Mouse (Mus musculus) ES-Bruce4 (cell line): ENCODE results near the gene Samd4b. TPM values are rescaled to one million over a fixed set of nuclear protein-coding genes. Genes with fewer than 3 reads are reported as not detected.

Experiments used
- H3K27ac ChIP-seq: 2 replicates; pipeline ENCODE4 v1.5.1; 2012; ENCODE audit warnings: low read length, inconsistent platforms; ENCODE audit not compliant: insufficient read depth
- H3K27me3 ChIP-seq: 2 replicates; pipeline ENCODE4 v1.6.1; 2012; ENCODE audit warnings: mild to moderate bottlenecking, low read length, inconsistent platforms; ENCODE audit not compliant: control insufficient read depth, poor library complexity, insufficient read depth, severe bottlenecking
- H3K36me3 ChIP-seq: 2 replicates; pipeline ENCODE4 v1.6.1; 2012; ENCODE audit warnings: inconsistent platforms, mild to moderate bottlenecking, low read length, moderate library complexity; ENCODE audit not compliant: control insufficient read depth, poor library complexity, insufficient read depth, severe bottlenecking
- H3K4me1 ChIP-seq: one replicate; pipeline ENCODE4 v1.8.1; 2011; ENCODE audit warnings: low read length; ENCODE audit not compliant: control insufficient read depth, insufficient read depth
- H3K4me3 ChIP-seq: 2 replicates; pipeline ENCODE4 v1.5.1; 2011; ENCODE audit warnings: low read depth, mild to moderate bottlenecking, low read length
- H3K9ac ChIP-seq: 2 replicates; pipeline ENCODE4 v1.6.1; 2012; ENCODE audit warnings: low read depth, mild to moderate bottlenecking, inconsistent platforms; ENCODE audit not compliant: poor library complexity, severe bottlenecking
- H3K9me3 ChIP-seq: replicated peaks from 2 replicates; pipeline ENCODE4 v1.6.1; 2012; ENCODE audit warnings: mild to moderate bottlenecking, low read length, inconsistent platforms; ENCODE audit not compliant: control insufficient read depth, poor library complexity, insufficient read depth, severe bottlenecking
- CTCF ChIP-seq: IDR thresholded peaks from one replicate; pipeline ENCODE4 v1.8.1; 2011; ENCODE audit warnings: low read depth, low read length
- EP300 ChIP-seq: IDR thresholded peaks from 2 replicates; pipeline ENCODE4 v1.6.1; 2011; ENCODE audit warnings: low read depth, low read length; ENCODE audit not compliant: insufficient read depth
- POLR2A ChIP-seq: IDR thresholded peaks from one replicate; pipeline ENCODE4 v1.8.1; 2011; ENCODE audit warnings: low read length; ENCODE audit not compliant: insufficient read depth
- polyA plus RNA-seq: library from polyadenylated mRNA; stranded (reverse); fragments of >200 nt; gene quantifications from 2 replicates; pipeline ENCODE4 v1.2.4, GENCODE M21; 2011; ENCODE audit warnings: low read depth; ENCODE audit not compliant: missing spikeins, insufficient read depth, insufficient read length

Gene Samd4b
- polyA plus RNA-seq, 1 experiment: 86.0 TPM

DNA sequence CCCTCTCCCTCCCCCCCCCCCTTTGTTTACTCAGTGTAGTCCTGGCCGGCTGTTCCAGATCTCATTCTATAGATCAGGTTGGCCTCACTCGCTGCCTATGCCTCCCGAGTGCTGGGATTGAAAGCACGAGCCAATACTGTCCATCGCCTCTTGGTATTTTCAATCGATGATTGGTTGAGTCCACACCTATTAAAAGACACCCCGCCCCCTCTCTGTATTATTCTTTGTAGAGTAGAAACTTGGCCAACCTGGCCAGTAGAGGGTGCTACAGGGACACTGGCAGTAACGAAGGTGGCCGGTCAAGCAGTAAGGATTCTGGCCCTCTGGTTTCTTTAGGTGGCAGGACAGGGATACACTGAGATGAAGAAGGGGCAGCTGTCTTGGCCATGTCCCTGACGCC lies 107.5 kb downstream of the Samd4b start:
- 0 out of 2 replicates have a peak overlapping the region, but pooled peaks have one; percentile 36 for H3K27ac ChIP-seq
- H3K9ac ChIP-seq: peak overlapping the region; percentile 49
- no peak for TF ChIP-seq POLR2A
- TF ChIP-seq CTCF: peak; percentile 78
- no peak for TF ChIP-seq EP300
- no peaks in the 10 kb centered on the region for H3K9me3 ChIP-seq
- no peaks in the 10 kb centered on the region for H3K27me3 ChIP-seq
- H3K4me3 ChIP-seq: peak overlapping the region; percentile 78
- H3K4me1 ChIP-seq: peaks cover 2% of the 10 kb centered on the region
- H3K36me3 ChIP-seq: no peaks in the 10 kb centered on the region

DNA sequence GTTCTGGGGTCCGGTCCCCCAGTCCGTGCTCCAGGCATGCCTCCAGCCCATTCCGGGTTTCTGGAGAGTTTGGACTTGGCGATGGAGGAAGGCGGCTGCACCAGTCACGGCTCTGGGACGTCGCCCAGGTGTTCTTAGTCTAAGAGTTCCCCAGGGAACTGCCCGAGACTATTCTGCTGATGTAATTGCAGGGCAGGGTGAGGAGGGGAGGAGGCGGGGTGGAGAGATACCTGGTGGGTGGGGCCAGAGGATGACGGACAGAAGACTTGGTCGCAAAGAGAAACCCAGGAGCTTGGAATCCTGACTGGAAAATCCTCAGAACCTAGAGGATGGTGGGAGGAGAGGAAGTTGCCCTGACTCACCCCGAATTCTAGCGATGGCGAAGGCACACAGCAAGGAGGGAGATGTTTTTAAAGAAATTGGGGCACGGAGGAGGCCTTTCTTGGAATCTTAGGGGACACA lies 109.9 kb downstream of the Samd4b start:
- Histone ChIP-seq H3K27ac (peak overlapping the region; percentile 66), H3K9ac (peak overlapping the region; percentile 34), H3K4me1 (peaks cover 2% of the 10 kb centered on the region), H3K27me3 (no peaks in the 10 kb centered on the region), H3K4me3 (peak overlapping the region; percentile 61), H3K9me3 (no peaks in the 10 kb centered on the region), H3K36me3 (no peaks in the 10 kb centered on the region)
- no peak for TF ChIP-seq CTCF
- TF ChIP-seq EP300: no peak
- peak; percentile 73 for TF ChIP-seq POLR2A

DNA sequence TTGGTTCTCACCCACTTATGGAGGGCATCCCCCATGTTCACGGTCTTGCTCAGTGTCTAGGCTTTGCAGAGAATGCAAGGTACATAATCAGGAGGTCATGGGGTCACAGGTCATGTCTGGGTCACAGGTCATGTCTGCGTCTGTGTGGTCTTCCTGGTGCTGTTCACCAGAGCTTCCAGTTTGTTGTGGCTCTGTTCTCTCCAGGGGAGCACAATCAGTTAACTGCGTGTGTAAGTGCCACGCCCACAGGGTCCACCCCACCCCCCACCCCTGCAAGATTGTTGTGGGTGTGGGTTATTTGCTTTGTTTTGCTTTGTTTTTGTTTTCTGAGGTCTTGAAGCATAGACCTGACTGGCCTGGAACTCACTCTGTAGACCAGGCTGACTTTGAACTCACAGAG lies 113.8 kb downstream of the Samd4b start:
- Histone ChIP-seq H3K36me3 (no peaks in the 10 kb centered on the region), H3K4me1 (peaks cover 5% of the 10 kb centered on the region), H3K27me3 (no peaks in the 10 kb centered on the region), H3K4me3 (no peak overlapping the region), H3K27ac (no peak overlapping the region), H3K9me3 (no peaks in the 10 kb centered on the region), H3K9ac (no peak overlapping the region)
- TF ChIP-seq POLR2A (no peak), CTCF (no peak), EP300 (peak; percentile 59; the same call in 1 of the 2 replicates)

DNA sequence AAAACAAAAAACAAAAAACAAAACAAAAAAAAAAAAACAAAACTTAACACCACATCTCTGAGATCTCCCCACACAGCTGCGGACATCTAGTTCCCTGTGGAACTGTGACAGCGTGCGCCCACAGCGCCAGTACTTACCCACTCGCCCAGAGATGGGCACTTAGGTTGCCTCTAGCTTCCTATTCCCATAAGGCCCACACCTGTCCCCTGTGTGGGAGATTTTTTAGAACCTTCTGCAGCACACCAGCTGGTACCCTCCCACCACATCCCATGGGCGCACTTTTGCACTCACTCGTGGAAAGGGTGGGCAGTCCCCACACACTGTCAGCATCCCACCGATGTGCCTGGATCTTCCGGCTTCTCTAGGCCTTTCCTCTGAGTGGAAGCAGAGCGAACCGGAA lies 115.1 kb downstream of the Samd4b start:
- TF ChIP-seq CTCF: no peak
- TF ChIP-seq EP300: no peak
- no peak for TF ChIP-seq POLR2A
- Histone ChIP-seq H3K4me3 (no peak overlapping the region), H3K36me3 (no peaks in the 10 kb centered on the region), H3K27me3 (no peaks in the 10 kb centered on the region), H3K4me1 (peaks cover 3% of the 10 kb centered on the region), H3K9ac (no peak overlapping the region), H3K9me3 (no peaks in the 10 kb centered on the region), H3K27ac (no peak overlapping the region)

DNA sequence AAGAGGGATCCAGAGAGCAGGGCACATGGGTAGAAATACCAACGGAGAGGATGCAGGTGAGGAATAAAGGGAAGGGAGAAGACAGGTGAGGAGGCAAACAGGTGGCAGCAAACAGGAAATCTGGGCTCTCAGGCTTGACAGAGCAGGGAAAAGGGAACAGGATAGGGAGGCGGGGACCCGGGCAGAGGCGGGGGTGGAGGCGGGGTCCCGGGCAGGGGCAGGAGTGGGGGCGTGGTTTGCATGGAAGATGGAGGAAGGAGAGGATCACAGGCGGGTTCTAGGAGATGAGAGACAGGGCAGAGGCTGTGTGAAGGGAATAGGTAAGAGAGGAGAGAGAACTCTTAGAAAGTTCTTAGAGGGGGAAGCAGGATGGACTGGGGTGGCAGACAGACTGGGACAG lies 119.1 kb downstream of the Samd4b start:
- TF ChIP-seq CTCF: no peak
- TF ChIP-seq EP300: no peak
- no peak for TF ChIP-seq POLR2A
- 0 out of 2 replicates have a peak overlapping the region, but pooled peaks have one; percentile 1 for H3K27ac ChIP-seq
- no peaks in the 10 kb centered on the region for H3K9me3 ChIP-seq
- no peaks in the 10 kb centered on the region for H3K36me3 ChIP-seq
- H3K27me3 ChIP-seq: no peaks in the 10 kb centered on the region
- H3K4me3 ChIP-seq: 0 out of 2 replicates have a peak overlapping the region, but pooled peaks have one; percentile 12
- H3K9ac ChIP-seq: no peak overlapping the region
- H3K4me1 ChIP-seq: peaks cover 3% of the 10 kb centered on the region

DNA sequence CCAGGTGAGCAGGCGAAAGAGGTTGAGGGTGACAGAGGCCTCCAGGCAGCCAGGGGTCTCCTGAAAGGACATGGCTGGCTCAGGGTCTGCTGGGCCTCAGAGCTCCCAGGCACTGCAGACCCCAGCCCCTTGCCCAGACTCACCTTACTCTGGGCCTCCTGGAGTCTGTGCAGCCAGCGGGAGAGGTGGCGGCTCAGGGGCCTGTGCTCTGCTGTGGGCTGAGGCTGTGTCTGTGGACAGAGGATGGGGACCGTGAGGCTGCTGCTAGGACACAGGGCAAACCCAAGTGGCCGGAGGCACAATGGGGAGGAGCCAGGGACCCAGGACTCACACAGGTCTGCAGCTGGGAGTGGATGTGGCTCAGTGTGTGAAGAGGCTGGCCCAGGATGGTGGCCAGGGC lies 120.6 kb downstream of the Samd4b start:
- no peak for TF ChIP-seq EP300
- TF ChIP-seq POLR2A: no peak
- TF ChIP-seq CTCF: no peak
- H3K4me1 ChIP-seq: peaks cover 3% of the 10 kb centered on the region
- H3K4me3 ChIP-seq: no peak overlapping the region
- no peak overlapping the region for H3K27ac ChIP-seq
- no peaks in the 10 kb centered on the region for H3K36me3 ChIP-seq
- no peak overlapping the region for H3K9ac ChIP-seq
- H3K27me3 ChIP-seq: no peaks in the 10 kb centered on the region
- H3K9me3 ChIP-seq: no peaks in the 10 kb centered on the region

DNA sequence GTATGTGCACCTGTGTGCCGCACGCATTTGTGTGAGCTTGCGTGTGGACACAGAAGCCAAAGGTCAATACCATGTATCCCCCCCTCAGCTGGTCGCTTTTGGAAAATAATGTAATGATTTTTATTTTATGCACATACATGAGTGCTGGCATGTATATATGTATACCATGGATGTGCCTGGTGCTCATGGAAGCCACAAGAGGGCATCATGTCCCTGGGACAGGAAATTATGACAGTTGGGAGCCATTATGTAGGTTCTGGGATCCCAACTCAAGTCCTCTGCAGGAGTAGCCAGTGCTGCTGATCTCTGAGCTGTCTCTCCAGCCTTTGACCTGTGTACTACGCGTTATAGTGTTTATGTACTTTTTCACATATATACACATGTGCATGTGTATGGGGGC lies 121.8 kb downstream of the Samd4b start:
- no peaks in the 10 kb centered on the region for H3K27me3 ChIP-seq
- no peak overlapping the region for H3K4me3 ChIP-seq
- no peaks in the 10 kb centered on the region for H3K36me3 ChIP-seq
- H3K9me3 ChIP-seq: no peaks in the 10 kb centered on the region
- H3K4me1 ChIP-seq: peaks cover 3% of the 10 kb centered on the region
- no peak overlapping the region for H3K27ac ChIP-seq
- no peak for TF ChIP-seq CTCF
- no peak for TF ChIP-seq EP300
- no peak for TF ChIP-seq POLR2A
- no peak overlapping the region for H3K9ac ChIP-seq
